Mouse (Mus musculus) hindbrain, embryonic 10.5 days (tissue): Measurements from ENCODE around the gene Hdac7. TPM values are rescaled to one million over a fixed set of nuclear protein-coding genes. Genes with fewer than 3 reads are reported as not detected.

Experiments
- DNase-seq: peaks from one replicate; pipeline ENCODE4 v3.0.0-alpha.2; 2017; ENCODE audit warnings: low spot score
- H3K27ac ChIP-seq: fragments of 300-500 bp; sonication (generic); 2 replicates; pipeline ENCODE4 v1.5.1; 2016; ENCODE audit warnings: mild to moderate bottlenecking, moderate library complexity
- H3K27me3 ChIP-seq: fragments of 300-500 bp; sonication (generic); 2 replicates; pipeline ENCODE4 v1.6.1; 2016; ENCODE audit warnings: mild to moderate bottlenecking; ENCODE audit not compliant: poor library complexity, insufficient read depth, severe bottlenecking
- H3K36me3 ChIP-seq: fragments of 300-500 bp; sonication (generic); 2 replicates; pipeline ENCODE4 v1.6.1; 2016; ENCODE audit warnings: mild to moderate bottlenecking, moderate library complexity
- H3K4me1 ChIP-seq: fragments of 300-500 bp; sonication (generic); replicated peaks from 2 replicates; pipeline ENCODE4 v1.6.1; 2016; ENCODE audit warnings: mild to moderate bottlenecking
- H3K4me3 ChIP-seq: fragments of 300-500 bp; sonication (generic); 2 replicates; pipeline ENCODE4 v1.5.1; 2016; ENCODE audit warnings: mild to moderate bottlenecking, moderate library complexity
- H3K9me3 ChIP-seq: fragments of 300-500 bp; sonication (generic); 2 replicates; pipeline ENCODE4 v1.6.1; 2016; ENCODE audit warnings: mild to moderate bottlenecking, moderate library complexity
- WGBS: fragments of 180-500 bp; shearing (Covaris S2); methylation state at CpG from one replicate; pipeline ENCODE4 v1.1.7; 2016; 5-methylcytosine and 5-hydroxymethylcytosine counted together
- polyA plus RNA-seq: library from polyadenylated mRNA; unstranded; fragments of >200 nt; fragmentation: Nextera tagmentation; extraction: Ambion mirVana; gene quantifications from 2 replicates; pipeline ENCODE4 v1.2.1, GENCODE M21; 2016

Hdac7 gene
- polyA plus RNA-seq, 1 experiment from 2014 or later: 32.7 TPM

- 16% methylated on average over 2 of the region's 2 CpGs for whole genome bisulfite sequencing
- peak; percentile 28 for DNase-seq
- no peaks in the 10 kb centered on the region for H3K36me3 ChIP-seq
- H3K27ac ChIP-seq: no peak overlapping the region
- H3K4me3 ChIP-seq: no peak overlapping the region
- peaks cover 5% of the 10 kb centered on the region; the same call in 1 of the 2 replicates for H3K27me3 ChIP-seq
- peaks cover 4% of the 10 kb centered on the region; the same call in 1 of the 2 replicates for H3K4me1 ChIP-seq
- no peaks in the 10 kb centered on the region for H3K9me3 ChIP-seq
These were observed 6.1 kb upstream of the Hdac7 start for GRCm38 (mm10) chr15:97850441-97850840.

- peak overlapping the region; percentile 66; the same call in 1 of the 2 replicates for H3K27ac ChIP-seq
- peaks cover 9% of the 10 kb centered on the region; the same call in 1 of the 2 replicates for H3K4me1 ChIP-seq
- 7% methylated on average over 19 of the region's 19 CpGs for WGBS
These were observed 5.0 kb upstream of the Hdac7 start for GRCm38 (mm10) chr15:97849116-97849911.

GRCm38 (mm10) chr15:97847866-97848265 is 3.6 kb upstream of the Hdac7 start:
- Histone ChIP-seq H3K27me3 (peaks cover 5% of the 10 kb centered on the region; the same call in 1 of the 2 replicates), H3K36me3 (no peaks in the 10 kb centered on the region), H3K9me3 (no peaks in the 10 kb centered on the region), H3K4me1 (peaks cover 14% of the 10 kb centered on the region; the same call in 1 of the 2 replicates), H3K4me3 (no peak overlapping the region), H3K27ac (no peak overlapping the region)
- no peak for DNase-seq
- 93% methylated on average over 2 of the region's 2 CpGs for WGBS

More at GRCm38 (mm10) chr15:97849116-97849911, 5.0 kb upstream of the Hdac7 start:
- H3K36me3 ChIP-seq: no peaks in the 10 kb centered on the region
- H3K27me3 ChIP-seq: peaks cover 5% of the 10 kb centered on the region; the same call in 1 of the 2 replicates
- no peaks in the 10 kb centered on the region for H3K9me3 ChIP-seq
- peak overlapping the region; percentile 46 for H3K4me3 ChIP-seq
- DNase-seq: peak; percentile 87

GRCm38 (mm10) chr15:97847285-97847684 is 3.0 kb upstream of the Hdac7 start:
- Histone ChIP-seq H3K27me3 (peaks cover 5% of the 10 kb centered on the region; the same call in 1 of the 2 replicates), H3K4me1 (peaks cover 14% of the 10 kb centered on the region; the same call in 1 of the 2 replicates), H3K36me3 (no peaks in the 10 kb centered on the region), H3K27ac (no peak overlapping the region), H3K4me3 (no peak overlapping the region), H3K9me3 (no peaks in the 10 kb centered on the region)
- WGBS: 82% methylated on average over 4 of the region's 4 CpGs
- no peak for DNase-seq

GRCm38 (mm10) chr15:97846121-97846882 is 2.0 kb upstream of the Hdac7 start:
- H3K36me3 ChIP-seq: no peaks in the 10 kb centered on the region
- H3K4me1 ChIP-seq: peaks cover 14% of the 10 kb centered on the region; the same call in 1 of the 2 replicates
- DNase-seq: no peak
- no peak overlapping the region for H3K27ac ChIP-seq
- H3K9me3 ChIP-seq: no peaks in the 10 kb centered on the region
- 87% methylated on average over 11 of the region's 11 CpGs for WGBS
- no peak overlapping the region for H3K4me3 ChIP-seq
- H3K27me3 ChIP-seq: peaks cover 5% of the 10 kb centered on the region; the same call in 1 of the 2 replicates

GRCm38 (mm10) chr15:97843247-97843651 is 1.1 kb downstream of the Hdac7 start:
- Histone ChIP-seq H3K4me3 (no peak overlapping the region), H3K9me3 (no peaks in the 10 kb centered on the region), H3K27me3 (peaks cover 6% of the 10 kb centered on the region), H3K4me1 (peaks cover 31% of the 10 kb centered on the region), H3K27ac (no peak overlapping the region), H3K36me3 (no peaks in the 10 kb centered on the region)
- 77% methylated on average over 7 of the region's 7 CpGs for WGBS
- DNase-seq: no peak

- H3K36me3 ChIP-seq: no peaks in the 10 kb centered on the region
- 88% methylated on average over 6 of the region's 6 CpGs for WGBS
- peaks cover 42% of the 10 kb centered on the region for H3K4me1 ChIP-seq
- DNase-seq: no peak
- peaks cover 4% of the 10 kb centered on the region; the same call in 1 of the 2 replicates for H3K27me3 ChIP-seq
- no peak overlapping the region for H3K4me3 ChIP-seq
- H3K9me3 ChIP-seq: no peaks in the 10 kb centered on the region
- H3K27ac ChIP-seq: no peak overlapping the region
These were observed 2.2 kb downstream of the Hdac7 start for GRCm38 (mm10) chr15:97842058-97842457.

GRCm38 (mm10) chr15:97841383-97841782 is 2.9 kb downstream of the Hdac7 start:
- WGBS: 92% methylated on average over 6 of the region's 6 CpGs

GRCm38 (mm10) chr15:97840781-97841180 is 3.5 kb downstream of the Hdac7 start:
- Histone ChIP-seq H3K36me3 (no peaks in the 10 kb centered on the region), H3K9me3 (no peaks in the 10 kb centered on the region), H3K4me1 (peaks cover 48% of the 10 kb centered on the region), H3K4me3 (no peak overlapping the region), H3K27me3 (peaks cover 4% of the 10 kb centered on the region; the same call in 1 of the 2 replicates), H3K27ac (no peak overlapping the region)
- 91% methylated on average over 1 of the region's 1 CpGs for WGBS
- no peak for DNase-seq

More at GRCm38 (mm10) chr15:97841383-97841782, 2.9 kb downstream of the Hdac7 start:
- peaks cover 44% of the 10 kb centered on the region for H3K4me1 ChIP-seq
- H3K36me3 ChIP-seq: no peaks in the 10 kb centered on the region
- no peak overlapping the region for H3K27ac ChIP-seq
- no peak for DNase-seq
- H3K27me3 ChIP-seq: peaks cover 4% of the 10 kb centered on the region; the same call in 1 of the 2 replicates
- H3K9me3 ChIP-seq: no peaks in the 10 kb centered on the region
- no peak overlapping the region for H3K4me3 ChIP-seq

GRCm38 (mm10) chr15:97839991-97840455 is 4.3 kb downstream of the Hdac7 start:
- Histone ChIP-seq H3K9me3 (no peaks in the 10 kb centered on the region), H3K4me3 (no peak overlapping the region), H3K27me3 (peaks cover 4% of the 10 kb centered on the region; the same call in 1 of the 2 replicates), H3K27ac (0 out of 2 replicates have a peak overlapping the region, but pooled peaks have one; percentile 50), H3K4me1 (peaks cover 48% of the 10 kb centered on the region), H3K36me3 (no peaks in the 10 kb centered on the region)
- peak; percentile 28 for DNase-seq
- 35% methylated on average over 3 of the region's 3 CpGs for WGBS

- Histone ChIP-seq H3K9me3 (no peaks in the 10 kb centered on the region), H3K36me3 (no peaks in the 10 kb centered on the region), H3K27ac (no peak overlapping the region), H3K27me3 (peaks cover 4% of the 10 kb centered on the region; the same call in 1 of the 2 replicates), H3K4me3 (no peak overlapping the region), H3K4me1 (peaks cover 45% of the 10 kb centered on the region)
- 65% methylated on average over 4 of the region's 4 CpGs for WGBS
- no peak for DNase-seq
These were observed 4.8 kb downstream of the Hdac7 start for GRCm38 (mm10) chr15:97839473-97839872.

GRCm38 (mm10) chr15:97839012-97839411 is 5.3 kb downstream of the Hdac7 start:
- DNase-seq: no peak
- no peak overlapping the region for H3K27ac ChIP-seq
- H3K4me3 ChIP-seq: no peak overlapping the region
- H3K9me3 ChIP-seq: no peaks in the 10 kb centered on the region
- 100% methylated on average over 2 of the region's 2 CpGs for WGBS
- no peaks in the 10 kb centered on the region for H3K36me3 ChIP-seq
- peaks cover 42% of the 10 kb centered on the region for H3K4me1 ChIP-seq
- peaks cover 6% of the 10 kb centered on the region for H3K27me3 ChIP-seq
